Mouse (Mus musculus): Measurements from ENCODE around the gene Dcaf4. TPM values are rescaled to one million over a fixed set of nuclear protein-coding genes. Genes with fewer than 3 reads are reported as not detected.

Dcaf4 gene
- total RNA-seq, 2 experiments from 2014 or later: 25.8 to 28.9 TPM

Other genes with a start within 250 kb of the Dcaf4 start
- gene Dpf3, start 32.8 kb upstream of the Dcaf4 start, total RNA-seq (2021): 1 to 10 TPM; 6.7 to 7.5 TPM
- gene Zfyve1, start 76.8 kb downstream of the Dcaf4 start, total RNA-seq (2021): 10 to 100 TPM; 38.2 to 40.4 TPM
- gene Rbm25, start 110.8 kb downstream of the Dcaf4 start, total RNA-seq (2021): 100 to 1,000 TPM; 114 to 119 TPM
- gene Psen1, start 167.7 kb downstream of the Dcaf4 start, total RNA-seq (2021): 10 to 100 TPM; 61.9 to 63.5 TPM
- 10 to 100 TPM; 14.4 TPM for gene Papln, start 243.2 kb downstream of the Dcaf4 start, total RNA-seq (2021)